Comparison of ENCODE assay signal across 9 mouse cellular contexts in genomic region chr9:62351200-62351599, GRCm38 (mm10). TPM values are rescaled to one million over a fixed set of nuclear protein-coding genes. Genes with fewer than 3 reads are reported as not detected.
A peak's percentile ranks its signal among the peaks of the same experiment; 100 is the strongest.
DNase-seq lines count a peak whose midpoint lies in the region; ATAC-seq and TF ChIP-seq lines count a peak whose summit lies in the region.
"Had no signal": no experiment of that assay in that cellular context is flagged by ENCODE, and none has a peak within 500 bp of the region (broad histone marks: within the 10 kb centered on the region; RNA-seq: fewer than 3 reads in every experiment).

No protein-coding gene starts in this region.

- DNase-seq in kidney, adult 2 months: peak; percentile 48
- no peak for DNase-seq in spleen, adult 2 months (ENCODE audit: low read depth in 1 of 2, low spot score in 2 of 2)
- no peak for DNase-seq in spleen, adult 12 weeks (ENCODE audit: low spot score)
- DNase-seq in hindbrain, embryonic 14.5 days (ENCODE audit: low spot score): no peak

- H3K4me3 ChIP-seq in kidney, adult 2 months (ENCODE audit: insufficient read depth, low read depth, low read length): no peak overlapping the region
- no peak overlapping the region for H3K4me3 ChIP-seq in kidney, embryonic 14.5 days (ENCODE audit: low read length)
- H3K4me3 ChIP-seq in spleen, adult 2 months (ENCODE audit: extremely low read depth, insufficient read depth, insufficient read length): no peak overlapping the region
- H3K4me3 ChIP-seq in heart, embryonic 15.5 days: no peak overlapping the region
- no peak overlapping the region for H3K4me3 ChIP-seq in macrophage (ENCODE audit: inconsistent target)
- no peak overlapping the region for H3K4me3 ChIP-seq in intestine, embryonic 15.5 days (replicated peaks)
- no peak overlapping the region for H3K4me3 ChIP-seq in hindbrain, embryonic 14.5 days (replicated peaks; ENCODE audit: low read length)

- no peak overlapping the region for H3K4me2 ChIP-seq in kidney, embryonic 14.5 days (replicated peaks; ENCODE audit: low read depth, low read length)
- H3K4me2 ChIP-seq in heart, embryonic 15.5 days: peak overlapping the region; percentile 29; the same call in 1 of the 2 replicates
- no peak overlapping the region for H3K4me2 ChIP-seq in intestine, embryonic 15.5 days (replicated peaks)
- no peak overlapping the region for H3K4me2 ChIP-seq in hindbrain, embryonic 14.5 days (replicated peaks)

- no peaks in the 10 kb centered on the region for H3K27me3 ChIP-seq in kidney, adult 2 months (replicated peaks; ENCODE audit: control insufficient read depth, insufficient read depth, low read length)
- no peaks in the 10 kb centered on the region for H3K27me3 ChIP-seq in kidney, embryonic 14.5 days (ENCODE audit: control insufficient read depth, insufficient read depth, low read length)
- H3K27me3 ChIP-seq in spleen, adult 2 months (ENCODE audit: control insufficient read depth, insufficient read depth, low read length): no peaks in the 10 kb centered on the region
- H3K27me3 ChIP-seq in heart, embryonic 15.5 days: no peaks in the 10 kb centered on the region
- H3K27me3 ChIP-seq in intestine, embryonic 15.5 days (replicated peaks): no peaks in the 10 kb centered on the region
- H3K27me3 ChIP-seq in hindbrain, embryonic 14.5 days (ENCODE audit: control insufficient read depth, insufficient read depth, low read length): no peaks in the 10 kb centered on the region
- H3K27me3 ChIP-seq: megakaryocyte, embryonic 14.5 days had no signal

- H3K36me3 ChIP-seq in kidney, adult 2 months (ENCODE audit: control insufficient read depth, insufficient read depth, low read length): no peaks in the 10 kb centered on the region
- H3K36me3 ChIP-seq in kidney, embryonic 14.5 days (ENCODE audit: control insufficient read depth, insufficient read depth, low read length): peaks cover 8% of the 10 kb centered on the region
- 0 out of 2 replicates have a peak, but pooled peaks cover 1% of the 10 kb centered on the region for H3K36me3 ChIP-seq in spleen, adult 2 months (ENCODE audit: control insufficient read depth, insufficient read depth, low read length)
- no peaks in the 10 kb centered on the region for H3K36me3 ChIP-seq in heart, embryonic 15.5 days
- 0 out of 2 replicates have a peak, but pooled peaks cover 4% of the 10 kb centered on the region for H3K36me3 ChIP-seq in macrophage (ENCODE audit: inconsistent target)
- 0 out of 2 replicates have a peak, but pooled peaks cover 3% of the 10 kb centered on the region for H3K36me3 ChIP-seq in intestine, embryonic 15.5 days
- no peaks in the 10 kb centered on the region for H3K36me3 ChIP-seq in hindbrain, embryonic 14.5 days (replicated peaks; ENCODE audit: control insufficient read depth, insufficient read depth)

- peaks cover 52% of the 10 kb centered on the region for H3K4me1 ChIP-seq in kidney, adult 2 months (ENCODE audit: control insufficient read depth, insufficient read depth, low read length)
- peaks cover 32% of the 10 kb centered on the region for H3K4me1 ChIP-seq in kidney, embryonic 14.5 days (ENCODE audit: control insufficient read depth, insufficient read depth, low read length)
- peaks cover 22% of the 10 kb centered on the region; the same call in 1 of the 2 replicates for H3K4me1 ChIP-seq in spleen, adult 2 months (ENCODE audit: control insufficient read depth, insufficient read depth, insufficient read length)
- H3K4me1 ChIP-seq in heart, embryonic 15.5 days (replicated peaks): peaks cover 86% of the 10 kb centered on the region
- H3K4me1 ChIP-seq in intestine, embryonic 15.5 days (replicated peaks): peaks cover 54% of the 10 kb centered on the region
- H3K4me1 ChIP-seq in hindbrain, embryonic 14.5 days (replicated peaks; ENCODE audit: control insufficient read depth, insufficient read depth, low read length): peaks cover 37% of the 10 kb centered on the region

- TF ChIP-seq CTCF in kidney, adult 2 months (conservative IDR thresholded peaks at IDR 0.05; ENCODE audit: insufficient read depth, insufficient read length, low read depth, low read length): no peak
- TF ChIP-seq CTCF in spleen, adult 2 months (IDR thresholded peaks at IDR 0.05; ENCODE audit: extremely low read depth, insufficient read depth, insufficient read length, insufficient replicate concordance): no peak

- no peak for ATAC-seq in kidney, embryonic 14.5 days (ENCODE audit: low FRiP score, low TSS enrichment)
- ATAC-seq in heart, embryonic 15.5 days (replicated peaks; ENCODE audit: insufficient number of reproducible peaks, insufficient read depth, low FRiP score, low read depth): no peak
- ATAC-seq in intestine, embryonic 15.5 days: no peak
- ATAC-seq in hindbrain, embryonic 14.5 days (ENCODE audit: low FRiP score): no peak

- H3K9me3 ChIP-seq in kidney, embryonic 14.5 days (ENCODE audit: control insufficient read depth, low read length): no peaks in the 10 kb centered on the region
- no peaks in the 10 kb centered on the region for H3K9me3 ChIP-seq in heart, embryonic 15.5 days (replicated peaks)
- no peaks in the 10 kb centered on the region for H3K9me3 ChIP-seq in intestine, embryonic 15.5 days
- no peaks in the 10 kb centered on the region for H3K9me3 ChIP-seq in hindbrain, embryonic 14.5 days (ENCODE audit: control insufficient read depth, low read length)
- H3K9me3 ChIP-seq: megakaryocyte, embryonic 14.5 days had no signal

- 24% methylated on average over 4 of the region's 4 CpGs for WGBS in kidney, adult 2 months
- WGBS in kidney, embryonic 14.5 days: 30% methylated on average over 4 of the region's 4 CpGs
- WGBS in spleen, adult 2 months: 13% methylated on average over 4 of the region's 4 CpGs
- WGBS in heart, embryonic 15.5 days: 35% methylated on average over 4 of the region's 4 CpGs
- WGBS in macrophage (ENCODE audit: missing documents): 5% methylated on average over 2 of the region's 4 CpGs
- WGBS in intestine, embryonic 15.5 days: 31% methylated on average over 4 of the region's 4 CpGs
- 46% methylated on average over 3 of the region's 4 CpGs for WGBS in hindbrain, embryonic 14.5 days

- H3K9ac ChIP-seq in kidney, embryonic 14.5 days (ENCODE audit: low read depth, low read length): no peak overlapping the region
- H3K9ac ChIP-seq in heart, embryonic 15.5 days: no peak overlapping the region
- H3K9ac ChIP-seq in intestine, embryonic 15.5 days: no peak overlapping the region
- H3K9ac ChIP-seq in hindbrain, embryonic 14.5 days: no peak overlapping the region

- no peak for TF ChIP-seq POLR2A in kidney, adult 2 months (IDR thresholded peaks at IDR 0.05; ENCODE audit: low read depth, low read length)
- no peak for TF ChIP-seq POLR2A in spleen, adult 2 months (IDR thresholded peaks at IDR 0.05; ENCODE audit: low read depth, low read length)

- peak overlapping the region; percentile 57; the same call in 1 of the 2 replicates for H3K27ac ChIP-seq in kidney, adult 2 months (ENCODE audit: insufficient read depth, low read depth, low read length)
- no peak overlapping the region for H3K27ac ChIP-seq in kidney, embryonic 14.5 days (ENCODE audit: low read depth, low read length)
- 0 out of 2 replicates have a peak overlapping the region, but pooled peaks have one; percentile 16 for H3K27ac ChIP-seq in spleen, adult 2 months (ENCODE audit: insufficient read depth, low read length)
- peak overlapping the region; percentile 64; the same call in 1 of the 2 replicates for H3K27ac ChIP-seq in heart, embryonic 15.5 days
- peak overlapping the region; percentile 28 for H3K27ac ChIP-seq in macrophage
- H3K27ac ChIP-seq in intestine, embryonic 15.5 days: no peak overlapping the region
- H3K27ac ChIP-seq in hindbrain, embryonic 14.5 days: no peak overlapping the region

- H3K79me2 ChIP-seq in macrophage (ENCODE audit: inconsistent target): peaks cover 98% of the 10 kb centered on the region

RNA-seq across cellular contexts. Expression of gene Anp32a, which starts 10.1 kb away (rescaled TPM):
- polyA plus RNA-seq in kidney, adult 2 months (2012; rRNA removed): 32.0 and 61.3 TPM in 2 replicates
- 155 and 214 TPM in 2 replicates for polyA plus RNA-seq in kidney, embryonic 14.5 days (2014; fragmentation: Nextera tagmentation; extraction: Ambion mirVana)
- polyA plus RNA-seq in spleen, adult 2 months (2012; rRNA removed): 14.1 and 16.2 TPM in 2 replicates
- polyA plus RNA-seq in heart, embryonic 15.5 days (2015; fragmentation: Nextera tagmentation; extraction: Ambion mirVana): 128 and 176 TPM in 2 replicates
- total RNA-seq in macrophage (2018; cell fraction: chromatin; rRNA removed): 100 to 1,000 TPM in 7 of 26 experiments, 10 to 100 TPM in 19; 35.5 to 197 (median 81.7) TPM
- total RNA-seq in macrophage (2018; cell fraction: cytosol; rRNA removed): 100 to 1,000 TPM; 236 to 442 (median 300) TPM
- 100 to 1,000 TPM in 22 of 26 experiments, 10 to 100 TPM in 4; 85.4 to 297 (median 142) TPM for total RNA-seq in macrophage (2018; cell fraction: nucleus; rRNA removed)
- 295 to 1,273 TPM (median 320 TPM) in 3 replicates for polyA plus RNA-seq in macrophage (2018)
- 149 and 165 TPM in 2 replicates for polyA plus RNA-seq in intestine, embryonic 15.5 days (2015; fragmentation: Nextera tagmentation; extraction: Ambion mirVana)
- polyA plus RNA-seq in hindbrain, embryonic 14.5 days (2014; fragmentation: Nextera tagmentation; extraction: Ambion mirVana): 73.0 and 85.4 TPM in 2 replicates

Comparison
In these comparisons a context has a peak if more than half of its experiments do, and no peak if none do; other contexts are left out.
1. H3K27ac ChIP-seq: peak in kidney, adult 2 months (single experiment), spleen, adult 2 months (single experiment), heart, embryonic 15.5 days (single experiment) and macrophage (single experiment); none in kidney, embryonic 14.5 days (single experiment), intestine, embryonic 15.5 days (single experiment) and hindbrain, embryonic 14.5 days (single experiment).